Mouse (Mus musculus): ENCODE measurements around the gene Pecr. TPM values are rescaled to one million over a fixed set of nuclear protein-coding genes. Genes with fewer than 3 reads are reported as not detected.
A peak's percentile ranks its signal among the peaks of the same experiment; 100 is the strongest.

Gene Pecr
- total and polyA plus RNA-seq, 2 experiments = 228 to 269 TPM

DNA sequence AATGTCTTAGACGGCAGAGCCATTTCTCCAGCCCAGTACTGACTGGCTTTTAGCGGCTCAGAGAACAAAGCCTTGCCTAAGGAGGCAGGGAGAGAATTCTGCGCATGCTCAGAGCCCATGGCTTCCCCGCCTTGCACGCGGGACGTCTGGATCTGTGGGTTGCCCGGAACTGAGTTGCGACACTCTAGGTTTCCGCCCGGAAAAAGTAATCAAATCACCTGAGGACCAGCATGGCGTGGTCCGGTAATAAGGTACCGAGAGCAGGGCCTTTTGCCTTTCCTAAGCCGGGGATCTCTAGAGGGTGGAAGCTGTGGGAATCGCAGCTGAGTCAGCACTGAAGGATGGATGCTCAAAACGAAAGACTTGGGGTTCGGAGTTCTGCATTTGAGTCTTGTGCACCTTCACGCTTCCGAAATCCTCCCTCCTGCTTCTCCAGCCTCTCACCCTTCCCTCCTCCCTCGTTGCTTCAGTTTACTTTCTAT is 23.2 kb upstream of the Pecr start, which contains the start of gene Xrcc5:
Gene Xrcc5, plus strand, starts transcription at position 105 of the 482 bp plus-strand sequence.
- Histone ChIP-seq H3K27me3 (ENCODE audit: control insufficient read depth, insufficient read depth, low read length) (no peaks in the 10 kb centered on the region), H3K36me3 (ENCODE audit: control insufficient read depth, insufficient read depth, low read length) (no peaks in the 10 kb centered on the region), H3K4me1 (ENCODE audit: control insufficient read depth, insufficient read depth, low read length) (no peaks in the 10 kb centered on the region), H3K27ac (replicated peaks; ENCODE audit: insufficient read depth, low read depth, low read length) (peak within 1 kb of the TSS; percentile 85), H3K79me2 (ENCODE audit: control insufficient read depth, insufficient read depth, low read length) (no peaks in the 10 kb centered on the region), H3K4me3 (ENCODE audit: insufficient read depth, low read depth, low read length) (peak within 1 kb of the TSS; percentile 59), H3K9ac (ENCODE audit: low read depth, low read length) (peak within 1 kb of the TSS; percentile 59)
- whole genome bisulfite sequencing = under 1% methylated on average over 21 of the region's 21 CpGs
- peak; percentile 89 for DNase-seq (ENCODE audit: extremely low read depth, low read depth, low spot score)
- TF ChIP-seq CTCF (IDR thresholded peaks at IDR 0.05; ENCODE audit: low read depth, low read length) = no peak
- TF ChIP-seq POLR2A (IDR thresholded peaks at IDR 0.05; ENCODE audit: extremely low read depth, insufficient read depth, low read length) = 0 out of 2 replicates have a peak, but pooled peaks have one; percentile 21

DNA sequence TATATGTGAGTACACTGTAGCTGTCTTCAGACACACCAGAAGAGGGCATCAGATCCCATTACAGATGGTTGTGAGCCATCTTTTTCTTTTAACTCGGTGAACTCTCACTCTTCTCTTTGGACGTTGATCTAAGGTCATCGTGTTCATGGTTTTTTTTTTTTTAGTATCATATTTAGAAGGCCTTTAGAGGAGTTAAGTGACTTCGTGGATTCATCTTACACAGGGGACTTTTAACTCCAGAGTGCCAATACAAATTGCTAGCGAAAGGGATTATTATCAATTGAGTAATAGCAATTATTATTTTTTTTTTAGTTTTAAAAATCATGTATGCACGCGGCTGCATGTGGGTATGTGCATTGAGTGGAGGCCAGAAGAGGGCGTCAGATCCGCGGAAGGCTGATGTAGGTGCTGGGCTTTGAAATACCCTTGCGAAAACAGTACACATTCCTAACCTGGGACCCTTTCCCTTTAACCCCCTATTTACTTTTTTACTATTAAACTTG is 22.6 kb upstream of the Pecr start:
- Histone ChIP-seq H3K4me3 (ENCODE audit: insufficient read depth, low read depth, low read length) (peak overlapping the region; percentile 59; the same call in 1 of the 2 replicates), H3K4me1 (ENCODE audit: control insufficient read depth, insufficient read depth, low read length) (no peaks in the 10 kb centered on the region), H3K27ac (replicated peaks; ENCODE audit: insufficient read depth, low read depth, low read length) (peak overlapping the region; percentile 85), H3K79me2 (ENCODE audit: control insufficient read depth, insufficient read depth, low read length) (no peaks in the 10 kb centered on the region), H3K9ac (ENCODE audit: low read depth, low read length) (no peak overlapping the region), H3K27me3 (ENCODE audit: control insufficient read depth, insufficient read depth, low read length) (no peaks in the 10 kb centered on the region), H3K36me3 (ENCODE audit: control insufficient read depth, insufficient read depth, low read length) (no peaks in the 10 kb centered on the region)
- TF ChIP-seq CTCF (IDR thresholded peaks at IDR 0.05; ENCODE audit: low read depth, low read length) (peak; percentile 73), POLR2A (IDR thresholded peaks at IDR 0.05; ENCODE audit: extremely low read depth, insufficient read depth, low read length) (no peak)
- WGBS = under 1% methylated on average over 11 of the region's 11 CpGs
- peak; percentile 79 for DNase-seq (ENCODE audit: extremely low read depth, low read depth, low spot score)

DNA sequence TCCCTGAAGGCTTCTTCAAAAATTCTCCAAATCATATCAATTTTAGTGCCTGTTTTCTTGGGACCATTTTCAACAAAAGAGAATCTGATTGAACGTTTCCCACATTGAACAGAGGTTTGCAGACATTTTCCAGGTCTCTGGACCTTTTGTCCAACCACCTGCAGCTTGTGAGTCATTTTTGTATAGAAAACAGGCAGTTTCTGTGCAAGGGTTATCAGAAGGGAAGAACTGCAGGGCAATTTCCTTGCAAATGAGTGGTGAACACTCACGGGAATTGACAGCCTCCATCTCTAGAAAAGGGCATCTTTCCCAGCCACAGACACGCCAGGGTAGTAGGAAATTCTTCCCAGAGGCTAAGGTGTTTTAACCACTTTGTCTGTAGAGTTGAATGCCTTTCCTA is 22.1 kb upstream of the Pecr start:
- no peak overlapping the region for H3K4me3 ChIP-seq (ENCODE audit: insufficient read depth, low read depth, low read length)
- H3K79me2 ChIP-seq (ENCODE audit: control insufficient read depth, insufficient read depth, low read length) = no peaks in the 10 kb centered on the region
- H3K9ac ChIP-seq (ENCODE audit: low read depth, low read length) = no peak overlapping the region
- 81% methylated on average over 3 of the region's 3 CpGs for WGBS
- no peaks in the 10 kb centered on the region for H3K4me1 ChIP-seq (ENCODE audit: control insufficient read depth, insufficient read depth, low read length)
- H3K36me3 ChIP-seq (ENCODE audit: control insufficient read depth, insufficient read depth, low read length) = no peaks in the 10 kb centered on the region
- H3K27ac ChIP-seq (replicated peaks; ENCODE audit: insufficient read depth, low read depth, low read length) = no peak overlapping the region
- TF ChIP-seq CTCF (IDR thresholded peaks at IDR 0.05; ENCODE audit: low read depth, low read length) (no peak), POLR2A (IDR thresholded peaks at IDR 0.05; ENCODE audit: extremely low read depth, insufficient read depth, low read length) (no peak)
- DNase-seq (ENCODE audit: extremely low read depth, low read depth, low spot score) = no peak
- H3K27me3 ChIP-seq (ENCODE audit: control insufficient read depth, insufficient read depth, low read length) = no peaks in the 10 kb centered on the region

GRCm38 (mm10) chr1:72301845-72302244 is 17.7 kb upstream of the Pecr start:
- peaks cover 2% of the 10 kb centered on the region; the same call in 1 of the 2 replicates for H3K4me1 ChIP-seq (ENCODE audit: control insufficient read depth, insufficient read depth, low read length)
- no peak overlapping the region for H3K4me3 ChIP-seq (ENCODE audit: insufficient read depth, low read depth, low read length)
- TF ChIP-seq CTCF (IDR thresholded peaks at IDR 0.05; ENCODE audit: low read depth, low read length) (no peak), POLR2A (IDR thresholded peaks at IDR 0.05; ENCODE audit: extremely low read depth, insufficient read depth, low read length) (no peak)
- H3K36me3 ChIP-seq (ENCODE audit: control insufficient read depth, insufficient read depth, low read length) = no peaks in the 10 kb centered on the region
- H3K27me3 ChIP-seq (ENCODE audit: control insufficient read depth, insufficient read depth, low read length) = no peaks in the 10 kb centered on the region
- WGBS = 78% methylated on average over 1 of the region's 1 CpGs
- no peak overlapping the region for H3K9ac ChIP-seq (ENCODE audit: low read depth, low read length)
- no peak overlapping the region for H3K27ac ChIP-seq (replicated peaks; ENCODE audit: insufficient read depth, low read depth, low read length)
- no peak for DNase-seq (ENCODE audit: extremely low read depth, low read depth, low spot score)
- no peaks in the 10 kb centered on the region for H3K79me2 ChIP-seq (ENCODE audit: control insufficient read depth, insufficient read depth, low read length)

GRCm38 (mm10) chr1:72295746-72296145 is 11.6 kb upstream of the Pecr start:
- no peaks in the 10 kb centered on the region for H3K27me3 ChIP-seq (ENCODE audit: control insufficient read depth, insufficient read depth, low read length)
- H3K9ac ChIP-seq (ENCODE audit: low read depth, low read length) = no peak overlapping the region
- H3K4me1 ChIP-seq (ENCODE audit: control insufficient read depth, insufficient read depth, low read length) = peaks cover 9% of the 10 kb centered on the region
- no peak overlapping the region for H3K4me3 ChIP-seq (ENCODE audit: insufficient read depth, low read depth, low read length)
- H3K27ac ChIP-seq (replicated peaks; ENCODE audit: insufficient read depth, low read depth, low read length) = no peak overlapping the region
- no peaks in the 10 kb centered on the region for H3K79me2 ChIP-seq (ENCODE audit: control insufficient read depth, insufficient read depth, low read length)
- WGBS = 92% methylated on average over 8 of the region's 8 CpGs
- no peak for DNase-seq (ENCODE audit: extremely low read depth, low read depth, low spot score)
- TF ChIP-seq POLR2A (IDR thresholded peaks at IDR 0.05; ENCODE audit: extremely low read depth, insufficient read depth, low read length) (no peak), CTCF (IDR thresholded peaks at IDR 0.05; ENCODE audit: low read depth, low read length) (no peak)
- H3K36me3 ChIP-seq (ENCODE audit: control insufficient read depth, insufficient read depth, low read length) = no peaks in the 10 kb centered on the region
